Mouse (Mus musculus): ENCODE measurements around the gene Snx29. TPM values are rescaled to one million over a fixed set of nuclear protein-coding genes. Genes with fewer than 3 reads are reported as not detected.

The Snx29 gene
- polyA plus RNA-seq, 1 experiment from 2014 or later: 22.7 TPM

DNA sequence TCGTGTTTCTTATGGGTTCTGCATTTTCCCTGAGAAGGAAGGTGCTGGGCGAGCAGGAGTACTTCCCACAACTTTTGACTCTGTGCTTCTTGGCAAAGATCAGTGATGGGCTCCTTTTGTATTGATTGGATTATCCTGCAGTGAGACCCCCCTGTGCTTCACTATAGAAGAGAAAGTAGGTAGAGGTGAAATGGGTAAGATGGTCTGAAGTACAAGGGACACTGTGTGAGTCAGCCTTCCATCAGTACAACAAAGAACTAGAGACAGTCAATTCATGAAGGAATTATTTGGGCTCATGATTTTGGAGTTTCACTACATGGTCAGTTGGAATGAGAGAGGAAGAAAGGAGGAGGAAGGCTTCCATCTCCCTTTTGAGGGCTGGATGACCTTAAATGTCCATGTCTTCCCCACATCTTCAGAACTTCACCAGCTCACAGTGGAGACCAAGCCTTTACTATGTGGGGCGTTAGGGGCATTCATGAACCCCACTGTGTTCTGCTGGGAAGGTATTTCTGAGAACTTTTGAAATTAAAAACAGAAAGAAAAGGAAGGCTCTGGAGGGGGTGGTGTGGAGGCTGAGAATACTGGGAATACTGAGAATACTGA is 363.1 kb downstream of the Snx29 start:
- no peaks in the 10 kb centered on the region for H3K4me1 ChIP-seq
- H3K9me3 ChIP-seq: no peaks in the 10 kb centered on the region
- no peaks in the 10 kb centered on the region for H3K27me3 ChIP-seq (replicated peaks)
- no peaks in the 10 kb centered on the region for H3K36me3 ChIP-seq (replicated peaks)
- no peak overlapping the region for H3K4me3 ChIP-seq
- H3K9ac ChIP-seq: no peak overlapping the region
- no peak for ATAC-seq (replicated peaks)
- H3K4me2 ChIP-seq: no peak overlapping the region
- WGBS: 81% methylated on average over 3 of the region's 3 CpGs
- H3K27ac ChIP-seq: no peak overlapping the region

DNA sequence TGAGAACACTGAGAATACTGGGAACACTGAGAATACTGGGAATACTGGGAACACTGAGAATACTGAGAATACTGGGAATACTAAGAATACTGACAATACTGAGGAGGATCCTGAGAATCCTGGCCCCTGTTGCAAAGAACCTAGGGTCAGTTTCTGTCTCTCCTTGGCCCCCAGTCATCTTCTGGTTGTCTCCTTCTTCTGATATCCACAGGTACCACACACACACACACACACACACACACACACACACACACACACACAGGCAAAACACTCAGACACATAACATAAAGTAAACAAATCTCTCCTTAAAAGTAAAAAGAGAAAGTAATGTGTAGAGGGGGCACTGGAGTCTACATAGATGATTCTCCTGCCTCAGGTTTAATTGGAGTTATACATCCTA is 365.1 kb downstream of the Snx29 start:
- Histone ChIP-seq H3K27ac (no peak overlapping the region), H3K4me3 (no peak overlapping the region), H3K9me3 (no peaks in the 10 kb centered on the region), H3K27me3 (replicated peaks) (no peaks in the 10 kb centered on the region), H3K9ac (no peak overlapping the region), H3K36me3 (replicated peaks) (no peaks in the 10 kb centered on the region), H3K4me1 (no peaks in the 10 kb centered on the region), H3K4me2 (no peak overlapping the region)
- ATAC-seq (replicated peaks): no peak

DNA sequence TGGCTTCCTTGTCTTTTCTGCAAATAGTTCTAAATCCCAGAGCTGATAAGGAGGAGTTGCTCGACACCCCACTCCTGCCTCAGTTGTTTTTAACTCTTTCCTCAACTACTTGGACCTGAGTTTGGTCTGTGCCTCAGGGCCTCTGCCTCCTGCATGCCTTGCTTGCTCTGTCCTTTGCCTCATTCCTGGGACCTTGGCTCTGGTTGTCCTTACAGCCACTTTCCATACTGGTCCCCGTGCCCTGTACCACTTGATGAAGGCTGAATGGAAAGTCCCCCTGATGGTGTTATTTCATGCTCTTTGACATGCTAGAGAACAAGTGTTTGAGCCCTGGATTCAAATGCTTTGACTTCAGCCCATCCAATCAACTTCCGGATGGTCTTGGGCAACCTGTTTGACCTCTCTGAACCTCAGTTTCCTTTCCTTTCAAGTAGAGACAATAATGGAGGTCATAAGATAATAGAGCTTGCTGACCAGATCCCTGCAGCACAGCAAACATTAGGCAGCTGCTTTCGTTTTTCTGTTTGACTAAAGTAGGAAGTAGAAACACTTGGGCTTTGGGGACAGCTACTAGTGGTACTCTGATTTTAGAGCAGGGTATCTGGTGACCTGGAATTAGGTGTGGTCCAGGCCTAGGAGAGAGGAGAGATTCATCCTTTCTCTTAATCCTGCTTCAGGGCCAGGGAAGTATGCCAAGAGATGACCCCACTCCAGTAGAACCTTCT is 365.7 kb downstream of the Snx29 start:
- Histone ChIP-seq H3K36me3 (replicated peaks) (no peaks in the 10 kb centered on the region), H3K9me3 (no peaks in the 10 kb centered on the region), H3K4me2 (no peak overlapping the region), H3K27me3 (replicated peaks) (no peaks in the 10 kb centered on the region), H3K4me1 (no peaks in the 10 kb centered on the region), H3K9ac (no peak overlapping the region), H3K4me3 (no peak overlapping the region), H3K27ac (no peak overlapping the region)
- no peak for ATAC-seq (replicated peaks)
- WGBS: 68% methylated on average over 4 of the region's 4 CpGs

DNA sequence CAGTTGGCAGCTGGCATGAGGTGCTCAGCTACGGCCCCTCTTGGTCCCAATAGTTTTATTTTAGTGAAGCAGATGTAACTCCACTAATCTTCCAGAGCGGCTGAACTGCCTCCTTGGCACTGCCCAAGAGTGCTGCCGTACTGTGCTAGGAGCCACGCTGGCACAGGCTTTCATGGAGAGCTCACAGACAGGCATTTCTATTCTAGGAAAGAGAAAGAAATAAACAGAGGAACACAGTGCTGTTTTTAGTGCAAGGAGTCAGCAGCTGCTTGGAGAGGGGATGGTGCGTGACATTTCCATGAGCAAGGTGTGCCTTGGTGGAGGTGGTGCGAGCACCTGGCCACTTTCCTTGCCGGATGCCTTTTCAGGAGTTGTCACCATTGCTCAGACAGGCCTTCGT is 367.4 kb downstream of the Snx29 start:
- Histone ChIP-seq H3K9me3 (no peaks in the 10 kb centered on the region), H3K27ac (no peak overlapping the region), H3K4me2 (no peak overlapping the region), H3K9ac (no peak overlapping the region), H3K27me3 (replicated peaks) (no peaks in the 10 kb centered on the region), H3K4me3 (no peak overlapping the region), H3K4me1 (peaks cover 6% of the 10 kb centered on the region), H3K36me3 (replicated peaks) (no peaks in the 10 kb centered on the region)
- ATAC-seq (replicated peaks): no peak
- WGBS: 90% methylated on average over 8 of the region's 8 CpGs

DNA sequence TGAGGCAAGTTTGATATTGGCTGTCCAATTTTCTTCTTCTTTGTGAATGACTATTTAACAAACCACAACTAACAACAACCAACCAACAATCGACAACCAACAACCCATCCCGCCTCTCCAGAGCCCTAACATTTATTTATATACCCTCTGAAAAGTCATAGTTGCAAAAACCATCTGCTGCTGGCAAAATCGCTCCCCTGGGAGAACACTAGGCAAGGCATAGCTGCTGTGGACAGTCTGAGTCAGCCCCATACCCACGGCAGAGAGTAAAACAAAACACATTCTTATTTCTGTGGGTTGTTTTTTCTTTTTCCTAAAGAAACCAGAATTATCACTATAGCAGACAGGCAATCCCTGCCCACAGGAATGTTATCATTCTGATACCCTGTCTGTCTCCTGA is 368.0 kb downstream of the Snx29 start:
- no peak overlapping the region for H3K4me2 ChIP-seq
- H3K27me3 ChIP-seq (replicated peaks): no peaks in the 10 kb centered on the region
- no peak for ATAC-seq (replicated peaks)
- H3K27ac ChIP-seq: no peak overlapping the region
- H3K36me3 ChIP-seq (replicated peaks): no peaks in the 10 kb centered on the region
- H3K4me1 ChIP-seq: peaks cover 6% of the 10 kb centered on the region
- no peak overlapping the region for H3K9ac ChIP-seq
- H3K4me3 ChIP-seq: no peak overlapping the region
- WGBS: 78% methylated on average over 4 of the region's 4 CpGs
- no peaks in the 10 kb centered on the region for H3K9me3 ChIP-seq

DNA sequence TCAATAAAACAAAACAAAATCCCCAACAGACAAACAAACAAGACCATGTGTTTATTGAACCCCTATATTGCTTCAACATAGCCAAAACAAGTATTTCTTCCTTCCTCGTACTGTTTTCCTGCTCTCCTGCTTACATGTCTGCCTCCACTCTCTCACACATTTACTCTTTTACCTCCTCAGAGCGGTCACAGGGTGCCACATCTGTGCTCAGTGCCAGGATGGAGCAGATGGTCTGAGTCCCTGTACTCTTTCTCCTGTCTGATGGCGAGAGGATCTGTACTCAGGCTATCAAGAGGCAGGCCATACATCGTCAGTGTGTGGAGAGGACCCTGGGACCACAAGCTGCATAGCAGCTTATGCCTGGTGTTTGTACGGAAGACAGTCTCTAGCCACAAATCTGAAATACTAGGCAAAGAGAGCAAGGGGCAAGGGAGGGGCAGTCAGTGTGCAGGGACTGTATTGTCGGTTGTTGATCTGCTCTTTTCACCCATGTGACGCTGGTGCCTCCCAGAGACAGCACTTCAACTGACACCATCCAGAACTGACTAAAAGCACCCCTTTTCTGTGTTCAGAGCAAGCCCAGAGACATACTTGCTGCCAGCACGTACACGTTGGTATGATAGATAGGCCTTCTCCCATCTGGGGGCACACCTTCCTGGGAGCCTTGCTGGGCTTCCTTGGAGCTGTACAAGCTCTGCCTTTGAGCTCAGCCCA is 368.9 kb downstream of the Snx29 start:
- Histone ChIP-seq H3K4me2 (no peak overlapping the region), H3K4me1 (peaks cover 6% of the 10 kb centered on the region), H3K27ac (no peak overlapping the region), H3K9ac (no peak overlapping the region), H3K4me3 (no peak overlapping the region), H3K36me3 (replicated peaks) (no peaks in the 10 kb centered on the region), H3K9me3 (no peaks in the 10 kb centered on the region), H3K27me3 (replicated peaks) (no peaks in the 10 kb centered on the region)
- ATAC-seq (replicated peaks): no peak
- WGBS: 80% methylated on average over 9 of the region's 9 CpGs

DNA sequence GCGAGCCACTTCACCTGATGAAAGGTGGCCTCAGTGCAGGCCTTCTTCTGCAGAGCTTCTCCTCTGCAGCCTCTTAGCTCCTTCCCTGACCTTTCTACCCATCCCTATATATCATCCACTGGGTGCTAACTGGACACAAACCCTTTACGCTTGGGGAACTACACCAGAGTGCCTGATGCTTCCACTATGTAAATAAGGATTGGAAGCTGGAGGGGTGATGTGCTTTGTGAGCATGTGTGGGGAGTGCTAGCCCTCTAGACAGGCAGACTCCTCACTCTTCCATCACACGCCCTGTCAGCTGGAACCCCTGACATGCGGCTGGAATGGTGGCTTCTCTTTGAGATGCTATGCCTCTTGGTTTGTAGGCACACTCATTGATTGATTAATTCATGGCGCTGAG is 370.0 kb downstream of the Snx29 start:
- Histone ChIP-seq H3K27ac (no peak overlapping the region), H3K9me3 (no peaks in the 10 kb centered on the region), H3K36me3 (replicated peaks) (no peaks in the 10 kb centered on the region), H3K4me3 (no peak overlapping the region), H3K27me3 (replicated peaks) (no peaks in the 10 kb centered on the region), H3K4me1 (peaks cover 6% of the 10 kb centered on the region), H3K4me2 (no peak overlapping the region), H3K9ac (no peak overlapping the region)
- ATAC-seq (replicated peaks): no peak
- WGBS: 80% methylated on average over 5 of the region's 5 CpGs

DNA sequence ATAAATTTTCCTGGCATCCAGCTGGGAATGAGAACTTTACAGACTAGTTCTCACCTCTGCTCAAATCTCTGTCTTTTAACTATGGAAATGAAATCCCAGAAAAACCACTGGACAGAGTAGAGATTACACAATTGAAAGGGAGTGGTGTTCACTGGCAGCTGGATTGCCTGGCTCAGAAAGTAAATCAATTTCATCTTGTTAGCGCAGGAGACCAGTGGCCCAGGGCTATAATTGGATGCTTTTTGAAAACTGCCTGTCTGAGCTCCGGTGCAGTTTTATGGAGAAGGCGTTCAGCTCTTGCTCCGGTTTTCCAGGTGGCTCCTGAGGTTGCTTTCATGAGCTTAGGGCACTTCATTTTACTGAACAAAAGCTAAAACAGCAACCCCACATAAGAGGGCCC is 371.7 kb downstream of the Snx29 start:
- 44% methylated on average over 4 of the region's 4 CpGs for WGBS
- H3K27ac ChIP-seq: 0 out of 2 replicates have a peak overlapping the region, but pooled peaks have one; percentile 14
- no peak overlapping the region for H3K4me2 ChIP-seq
- no peak overlapping the region for H3K4me3 ChIP-seq
- no peaks in the 10 kb centered on the region for H3K9me3 ChIP-seq
- H3K4me1 ChIP-seq: peaks cover 8% of the 10 kb centered on the region
- ATAC-seq (replicated peaks): no peak
- H3K9ac ChIP-seq: no peak overlapping the region
- no peaks in the 10 kb centered on the region for H3K27me3 ChIP-seq (replicated peaks)
- H3K36me3 ChIP-seq (replicated peaks): no peaks in the 10 kb centered on the region

DNA sequence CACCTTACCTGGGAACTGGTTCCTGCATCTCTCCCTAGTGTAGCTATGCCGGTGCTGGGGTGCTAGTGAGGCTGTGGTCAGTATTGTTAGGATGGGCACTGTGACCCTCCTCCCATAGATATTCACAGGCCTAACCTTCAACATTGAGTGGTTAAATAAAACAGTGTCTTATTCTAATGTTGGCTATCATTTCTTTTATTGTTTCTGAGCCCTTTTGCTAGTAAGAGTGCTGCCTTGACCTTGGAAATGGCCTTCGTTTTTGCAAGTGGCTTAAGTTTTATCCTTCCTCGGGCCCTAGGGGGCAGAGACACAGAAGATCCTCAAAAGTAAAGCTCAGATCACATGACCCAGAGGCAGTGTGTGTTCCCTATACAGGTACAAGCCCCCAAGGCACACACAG is 374.1 kb downstream of the Snx29 start:
- H3K27me3 ChIP-seq (replicated peaks): no peaks in the 10 kb centered on the region
- no peaks in the 10 kb centered on the region for H3K36me3 ChIP-seq (replicated peaks)
- no peak overlapping the region for H3K27ac ChIP-seq
- ATAC-seq (replicated peaks): no peak
- WGBS: 64% methylated on average over 3 of the region's 3 CpGs
- H3K4me1 ChIP-seq: peaks cover 8% of the 10 kb centered on the region
- H3K4me2 ChIP-seq: no peak overlapping the region
- H3K4me3 ChIP-seq: no peak overlapping the region
- H3K9me3 ChIP-seq: no peaks in the 10 kb centered on the region
- no peak overlapping the region for H3K9ac ChIP-seq

DNA sequence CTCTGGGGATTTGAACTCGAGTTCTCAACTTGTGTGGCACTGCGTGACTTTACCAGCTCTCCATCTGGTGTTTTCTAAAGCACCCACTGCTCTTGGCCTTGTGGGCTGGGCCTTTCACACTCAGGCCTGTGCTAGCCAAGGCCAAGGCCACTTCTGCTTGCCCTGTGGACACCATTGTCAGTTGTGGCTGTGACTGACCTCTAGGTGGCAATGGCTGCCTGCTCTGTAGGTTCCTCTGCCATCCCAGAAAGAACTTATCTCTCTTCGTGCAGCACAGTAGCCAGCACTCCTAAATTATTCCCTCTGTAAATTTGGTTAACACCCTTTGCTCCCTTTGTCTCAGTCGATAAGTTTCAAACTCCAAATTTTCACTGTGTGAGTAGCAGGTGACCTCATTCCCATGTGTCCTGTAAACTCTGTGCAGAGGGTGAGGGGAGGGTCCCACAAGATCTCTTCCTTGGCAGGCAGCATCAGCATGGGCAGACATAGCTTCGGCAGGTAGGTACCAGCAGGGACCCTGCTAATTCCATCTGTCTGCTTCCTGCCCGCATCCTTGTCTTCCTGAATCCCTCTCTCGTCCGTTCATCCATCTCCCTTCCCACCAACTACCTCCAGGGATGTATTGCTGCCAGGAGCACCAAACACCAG is 375.1 kb downstream of the Snx29 start:
- H3K27me3 ChIP-seq (replicated peaks): no peaks in the 10 kb centered on the region
- 66% methylated on average over 8 of the region's 8 CpGs for WGBS
- H3K4me2 ChIP-seq: no peak overlapping the region
- H3K4me1 ChIP-seq: peaks cover 8% of the 10 kb centered on the region
- no peak overlapping the region for H3K4me3 ChIP-seq
- no peaks in the 10 kb centered on the region for H3K36me3 ChIP-seq (replicated peaks)
- ATAC-seq (replicated peaks): peak; percentile 78
- H3K27ac ChIP-seq: no peak overlapping the region
- no peak overlapping the region for H3K9ac ChIP-seq
- H3K9me3 ChIP-seq: no peaks in the 10 kb centered on the region

DNA sequence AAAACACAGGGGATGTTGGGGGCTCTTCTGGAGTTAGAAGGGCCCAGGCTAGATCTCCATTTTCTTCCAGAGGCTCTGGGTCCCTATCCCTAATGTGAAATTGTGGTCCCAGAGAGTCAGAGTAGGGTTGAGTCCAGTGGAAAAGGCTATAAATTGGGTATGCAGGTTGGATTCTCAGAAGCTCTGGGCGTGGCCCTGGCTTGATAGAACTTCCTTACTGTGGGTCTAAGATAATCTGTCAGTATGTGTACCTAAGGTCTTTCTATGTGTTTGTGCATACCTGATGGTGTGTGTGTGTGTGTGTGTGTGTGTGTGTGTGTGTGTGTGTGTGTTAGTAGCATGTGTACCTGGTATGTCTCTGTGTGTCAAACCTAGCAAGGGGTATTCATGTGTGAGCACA is 378.9 kb downstream of the Snx29 start:
- Histone ChIP-seq H3K4me2 (no peak overlapping the region), H3K27ac (no peak overlapping the region), H3K9ac (no peak overlapping the region), H3K4me3 (no peak overlapping the region), H3K4me1 (0 out of 2 replicates have a peak, but pooled peaks cover 2% of the 10 kb centered on the region), H3K9me3 (no peaks in the 10 kb centered on the region), H3K27me3 (replicated peaks) (no peaks in the 10 kb centered on the region), H3K36me3 (replicated peaks) (no peaks in the 10 kb centered on the region)
- ATAC-seq (replicated peaks): no peak
- WGBS: 91% methylated on average over 1 of the region's 1 CpGs

DNA sequence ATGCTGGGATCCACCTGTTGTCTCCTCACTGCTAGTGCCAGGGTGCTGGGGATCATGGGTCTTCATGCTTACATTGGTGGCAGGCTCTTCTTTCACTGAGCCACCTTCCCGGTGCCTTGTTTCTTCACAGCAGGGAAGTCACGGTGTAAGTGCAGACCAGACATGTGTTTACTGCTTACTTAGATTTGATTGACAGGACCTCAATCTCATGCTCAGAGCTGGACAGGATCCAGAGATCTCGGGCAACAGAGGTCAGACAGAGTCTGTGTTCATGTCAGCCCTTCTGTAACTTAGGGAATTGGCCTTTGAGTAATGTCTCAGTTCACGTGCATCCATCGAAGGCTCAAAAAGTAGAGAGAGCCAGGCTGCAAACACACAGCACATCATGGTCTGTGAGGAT is 381.4 kb downstream of the Snx29 start:
- H3K9ac ChIP-seq: no peak overlapping the region
- H3K4me2 ChIP-seq: no peak overlapping the region

More for the DNA sequence above, 381.4 kb downstream of the Snx29 start:
- Histone ChIP-seq H3K4me1 (no peaks in the 10 kb centered on the region), H3K4me3 (no peak overlapping the region), H3K27me3 (replicated peaks) (no peaks in the 10 kb centered on the region), H3K27ac (no peak overlapping the region), H3K36me3 (replicated peaks) (no peaks in the 10 kb centered on the region), H3K9me3 (no peaks in the 10 kb centered on the region)
- ATAC-seq (replicated peaks): no peak
- WGBS: 71% methylated on average over 5 of the region's 5 CpGs

All from midbrain, embryonic 15.5 days (tissue).